Mouse (Mus musculus) liver, embryonic 15.5 days (tissue): ENCODE results near the gene Arhgap36. TPM values are rescaled to one million over a fixed set of nuclear protein-coding genes. Genes with fewer than 3 reads are reported as not detected.
A peak's percentile ranks its signal among the peaks of the same experiment; 100 is the strongest.

Experiments used
- ATAC-seq: fragments of 200-750 bp; cut with Nextera tagmentation; 2 replicates; pipeline ENCODE4 v1.8.0; 2017; ENCODE audit warnings: moderate number of reproducible peaks, mild to moderate bottlenecking, moderate library complexity; ENCODE audit not compliant: insufficient read depth
- H3K27ac ChIP-seq: fragments of 300-500 bp; sonication (generic); replicated peaks from 2 replicates; pipeline ENCODE4 v1.5.1; 2015; ENCODE audit warnings: mild to moderate bottlenecking, inconsistent platforms
- H3K27me3 ChIP-seq: fragments of 300-500 bp; sonication (generic); 2 replicates; pipeline ENCODE4 v1.6.1; 2015; ENCODE audit warnings: mild to moderate bottlenecking, inconsistent platforms
- H3K36me3 ChIP-seq: fragments of 300-500 bp; sonication (generic); replicated peaks from 2 replicates; pipeline ENCODE4 v1.6.1; 2015; ENCODE audit warnings: moderate library complexity, mild to moderate bottlenecking, inconsistent platforms
- H3K4me1 ChIP-seq: fragments of 300-500 bp; sonication (generic); replicated peaks from 2 replicates; pipeline ENCODE4 v1.6.1; 2015; ENCODE audit warnings: inconsistent platforms
- H3K4me2 ChIP-seq: fragments of 300-500 bp; sonication (generic); 2 replicates; pipeline ENCODE4 v1.6.1; 2015; ENCODE audit warnings: moderate library complexity, mild to moderate bottlenecking, inconsistent platforms
- H3K4me3 ChIP-seq: fragments of 300-500 bp; sonication (generic); replicated peaks from 2 replicates; pipeline ENCODE4 v1.5.1; 2015; ENCODE audit warnings: mild to moderate bottlenecking, inconsistent platforms
- H3K9ac ChIP-seq: fragments of 300-500 bp; sonication (generic); 2 replicates; pipeline ENCODE4 v1.6.1; 2015; ENCODE audit warnings: moderate library complexity, mild to moderate bottlenecking, inconsistent platforms
- H3K9me3 ChIP-seq: fragments of 300-500 bp; sonication (generic); replicated peaks from 2 replicates; pipeline ENCODE4 v1.6.1; 2016; ENCODE audit warnings: inconsistent platforms
- WGBS: fragments of 180-500 bp; shearing (Covaris S2); methylation state at CpG from one replicate; pipeline ENCODE4 v1.1.7; 2015; ENCODE audit warnings: mixed read lengths; ENCODE audit not compliant: insufficient replicate concordance; 5-methylcytosine and 5-hydroxymethylcytosine counted together
- polyA plus RNA-seq: library from polyadenylated mRNA; unstranded; fragments of >200 nt; fragmentation: Nextera tagmentation; extraction: Ambion mirVana; gene quantifications from 2 replicates; pipeline ENCODE4 v1.2.1, GENCODE M21; 2015

Gene Arhgap36
- polyA plus RNA-seq, result 3.5 and 5.5 TPM in 2 replicates

DNA sequence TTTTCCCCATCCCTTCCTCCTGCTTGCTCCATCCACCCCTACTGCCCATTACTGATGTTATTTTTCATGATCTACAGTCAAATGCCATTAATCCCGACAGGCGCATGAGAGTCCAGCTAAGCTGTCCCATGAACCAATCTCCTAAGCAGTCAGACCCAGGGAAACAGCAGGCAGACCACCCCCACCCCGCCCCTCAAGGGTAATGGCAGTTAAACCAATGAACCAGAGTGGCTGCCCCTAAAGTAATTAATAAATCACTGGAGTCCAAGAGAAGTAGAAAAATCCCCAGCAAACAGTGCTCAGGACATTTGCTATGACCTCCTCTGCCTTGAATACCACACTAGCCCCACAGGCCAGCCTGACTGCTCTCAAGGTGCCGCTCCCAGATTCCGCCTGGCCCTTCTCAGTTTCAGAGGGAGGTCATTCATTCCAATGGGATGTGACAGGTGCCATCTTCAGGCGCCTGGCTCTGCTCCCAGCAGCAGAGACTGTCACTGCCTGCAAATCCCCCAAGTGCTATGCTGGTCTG is at the start of gene Arhgap36:
TSS of gene Arhgap36 (plus strand) at position 504 of the 529 bp plus-strand sequence.
- WGBS, result 44% methylated on average over 6 of the region's 6 CpGs
- Histone ChIP-seq H3K4me2 (no peak within 1 kb of the TSS), H3K4me1 (no peaks in the 10 kb centered on the region), H3K9me3 (no peaks in the 10 kb centered on the region), H3K4me3 (no peak within 1 kb of the TSS), H3K9ac (no peak within 1 kb of the TSS), H3K27ac (no peak within 1 kb of the TSS), H3K27me3 (no peaks in the 10 kb centered on the region), H3K36me3 (no peaks in the 10 kb centered on the region)
- no peak for ATAC-seq

DNA sequence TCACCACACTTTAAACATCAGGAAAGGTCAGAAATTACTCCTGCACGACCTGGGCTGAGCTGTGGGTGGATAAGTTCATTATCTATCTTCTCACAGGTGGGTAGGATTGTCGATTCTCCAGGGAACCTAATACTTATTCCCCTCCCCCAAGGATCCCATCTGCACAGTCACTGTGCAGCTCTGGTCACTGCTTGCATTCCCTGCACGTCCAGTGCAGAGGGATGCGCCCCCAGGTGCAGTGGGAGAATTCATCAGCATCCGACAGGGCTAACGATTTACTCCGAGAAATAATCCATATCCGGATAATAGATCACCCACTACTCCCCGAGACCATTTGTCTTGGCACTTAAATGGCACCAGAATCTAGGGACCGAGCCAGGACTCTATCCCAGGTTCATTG is 6.0 kb upstream of the Arhgap36 start:
- 56% methylated on average over 10 of the region's 10 CpGs for WGBS
- Histone ChIP-seq H3K4me3 (no peak overlapping the region), H3K36me3 (no peaks in the 10 kb centered on the region), H3K9ac (no peak overlapping the region), H3K4me2 (no peak overlapping the region), H3K4me1 (no peaks in the 10 kb centered on the region), H3K27me3 (no peaks in the 10 kb centered on the region), H3K27ac (no peak overlapping the region), H3K9me3 (no peaks in the 10 kb centered on the region)
- no peak for ATAC-seq

DNA sequence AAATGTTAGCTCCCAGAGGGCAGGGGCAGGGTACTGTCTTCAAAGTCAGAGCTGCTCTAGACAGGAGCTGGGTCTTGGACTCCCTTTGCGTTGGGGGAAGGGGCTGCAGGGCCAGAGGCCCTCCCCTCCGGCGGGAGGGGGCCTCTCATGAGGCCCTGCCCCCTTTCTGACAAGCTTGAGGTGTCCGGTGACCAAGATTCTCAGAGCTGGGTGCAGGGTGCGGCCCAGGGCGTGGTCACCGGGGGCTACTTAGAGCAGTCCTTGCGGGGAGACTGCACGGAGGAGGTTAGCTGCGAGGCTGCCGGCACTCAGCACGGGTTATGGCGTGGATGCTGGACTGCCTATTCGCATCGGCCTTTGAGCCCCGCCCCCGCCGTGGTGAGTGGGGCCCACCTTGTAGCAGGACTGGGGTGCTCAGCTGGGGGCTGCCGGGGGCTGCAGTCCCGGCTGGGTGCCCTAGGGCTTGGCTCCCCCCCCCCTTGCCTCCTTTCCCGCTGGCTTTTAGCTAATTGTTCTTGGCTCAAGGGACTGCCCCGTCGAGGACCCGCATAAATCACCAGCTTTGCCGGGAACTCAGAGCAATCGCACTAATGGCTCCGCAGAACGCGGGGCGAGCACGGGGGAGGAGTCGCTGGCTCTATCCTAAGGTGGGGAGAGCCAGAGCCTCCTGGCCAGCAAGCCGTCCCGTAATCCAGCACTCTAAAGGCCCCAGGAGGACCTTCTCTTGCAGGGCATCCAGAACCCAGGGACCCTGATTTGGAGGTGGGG is 6.7 kb downstream of the Arhgap36 start:
- H3K4me3 ChIP-seq, result peak overlapping the region; percentile 24
- H3K4me2 ChIP-seq, result peak overlapping the region; percentile 44
- no peaks in the 10 kb centered on the region for H3K9me3 ChIP-seq
- no peaks in the 10 kb centered on the region for H3K4me1 ChIP-seq
- WGBS, result 20% methylated on average over 33 of the region's 34 CpGs
- peaks cover 5% of the 10 kb centered on the region; the same call in 1 of the 2 replicates for H3K27me3 ChIP-seq
- no peaks in the 10 kb centered on the region for H3K36me3 ChIP-seq
- ATAC-seq, result no peak
- no peak overlapping the region for H3K9ac ChIP-seq
- no peak overlapping the region for H3K27ac ChIP-seq

DNA sequence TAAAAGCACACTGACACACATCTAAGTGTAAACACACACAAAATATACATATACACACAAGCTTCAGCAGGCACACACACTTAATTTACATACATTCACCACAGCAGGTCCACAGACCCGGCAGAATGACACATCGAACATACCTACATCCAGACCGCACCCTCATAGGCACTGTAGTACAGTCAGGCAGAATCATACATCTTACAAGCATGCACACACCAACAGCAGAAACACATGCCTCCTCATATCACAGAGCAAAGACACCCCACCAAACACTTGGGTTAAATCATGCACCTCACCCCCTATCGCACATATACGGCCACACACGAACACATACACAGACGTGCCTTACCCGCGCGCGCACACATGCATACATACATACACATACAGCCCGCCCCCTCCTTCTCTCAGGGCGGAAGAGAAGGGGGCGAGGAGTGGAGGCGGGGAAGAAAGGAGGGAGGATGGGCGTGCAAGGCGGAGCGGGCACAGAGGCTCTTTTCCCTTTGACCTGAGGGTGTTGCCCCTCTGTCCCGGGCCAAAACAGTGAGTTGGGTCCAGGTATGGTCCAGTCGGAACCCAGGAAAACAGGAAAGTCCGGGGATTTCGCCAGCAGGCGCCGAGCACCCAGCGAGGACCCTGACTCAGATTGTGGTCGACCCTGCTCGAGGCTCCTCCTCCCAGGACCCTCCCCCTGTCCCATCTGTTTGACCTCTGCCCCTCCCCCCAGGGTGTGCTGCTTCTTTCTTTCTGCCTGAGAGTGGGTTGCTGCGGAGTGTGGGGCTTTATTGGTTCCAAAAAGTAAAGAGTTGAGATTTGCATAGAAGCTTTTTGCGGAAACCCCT is 16.4 kb downstream of the Arhgap36 start:
- Histone ChIP-seq H3K27me3 (peaks cover 4% of the 10 kb centered on the region; the same call in 1 of the 2 replicates), H3K9ac (no peak overlapping the region), H3K4me2 (peak overlapping the region; percentile 45), H3K27ac (no peak overlapping the region), H3K4me3 (0 out of 2 replicates have a peak overlapping the region, but pooled peaks have one; percentile 15), H3K36me3 (no peaks in the 10 kb centered on the region), H3K9me3 (no peaks in the 10 kb centered on the region), H3K4me1 (no peaks in the 10 kb centered on the region)
- WGBS, result 16% methylated on average over 23 of the region's 29 CpGs
- no peak for ATAC-seq

DNA sequence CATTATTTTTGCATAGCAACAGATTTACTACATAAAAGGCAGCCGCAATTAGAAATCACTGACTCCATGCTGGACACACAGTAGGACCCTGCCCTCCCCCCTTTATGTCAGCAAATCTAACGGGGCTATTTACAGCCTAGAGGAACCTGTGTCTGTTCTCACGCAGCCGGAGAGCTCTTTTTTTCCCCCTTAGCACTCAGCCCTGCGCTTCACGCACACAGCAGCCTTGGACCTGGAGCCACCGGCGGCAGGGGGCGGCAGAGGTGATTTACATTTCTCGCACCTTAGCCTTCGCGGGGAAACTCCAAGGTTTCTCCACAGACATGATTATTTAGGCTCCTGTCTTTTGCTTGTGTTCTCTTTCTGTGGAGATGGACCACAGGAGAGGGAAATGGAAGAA is 17.1 kb downstream of the Arhgap36 start:
- Histone ChIP-seq H3K27me3 (peaks cover 4% of the 10 kb centered on the region; the same call in 1 of the 2 replicates), H3K27ac (no peak overlapping the region), H3K9ac (no peak overlapping the region), H3K36me3 (no peaks in the 10 kb centered on the region), H3K4me1 (no peaks in the 10 kb centered on the region), H3K4me2 (peak overlapping the region; percentile 45), H3K4me3 (0 out of 2 replicates have a peak overlapping the region, but pooled peaks have one; percentile 15), H3K9me3 (no peaks in the 10 kb centered on the region)
- ATAC-seq, result no peak
- 22% methylated on average over 12 of the region's 12 CpGs for WGBS

DNA sequence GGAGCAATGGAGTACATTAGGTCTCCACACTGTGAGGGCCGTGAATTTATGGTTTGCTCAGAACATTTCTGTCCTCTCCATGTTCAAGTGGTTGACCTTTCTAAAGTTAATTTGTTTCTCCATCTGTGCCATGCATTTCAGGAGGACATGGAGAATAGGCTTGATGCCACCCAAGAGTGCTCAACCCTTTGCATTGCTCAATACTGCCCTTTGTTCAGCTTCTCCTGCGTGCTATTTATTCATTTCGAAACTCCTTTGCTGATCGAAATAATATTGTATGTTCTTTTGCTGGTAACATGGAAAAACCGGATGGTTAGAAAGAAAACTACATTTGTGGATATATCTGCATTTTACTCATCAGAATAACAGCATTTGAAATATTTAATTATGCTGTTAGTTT is 25.4 kb downstream of the Arhgap36 start:
- 56% methylated on average over 5 of the region's 5 CpGs for WGBS
- Histone ChIP-seq H3K27me3 (peaks cover 12% of the 10 kb centered on the region), H3K4me2 (no peak overlapping the region), H3K27ac (no peak overlapping the region), H3K9me3 (no peaks in the 10 kb centered on the region), H3K4me1 (no peaks in the 10 kb centered on the region), H3K36me3 (no peaks in the 10 kb centered on the region), H3K4me3 (no peak overlapping the region), H3K9ac (no peak overlapping the region)
- no peak for ATAC-seq

DNA sequence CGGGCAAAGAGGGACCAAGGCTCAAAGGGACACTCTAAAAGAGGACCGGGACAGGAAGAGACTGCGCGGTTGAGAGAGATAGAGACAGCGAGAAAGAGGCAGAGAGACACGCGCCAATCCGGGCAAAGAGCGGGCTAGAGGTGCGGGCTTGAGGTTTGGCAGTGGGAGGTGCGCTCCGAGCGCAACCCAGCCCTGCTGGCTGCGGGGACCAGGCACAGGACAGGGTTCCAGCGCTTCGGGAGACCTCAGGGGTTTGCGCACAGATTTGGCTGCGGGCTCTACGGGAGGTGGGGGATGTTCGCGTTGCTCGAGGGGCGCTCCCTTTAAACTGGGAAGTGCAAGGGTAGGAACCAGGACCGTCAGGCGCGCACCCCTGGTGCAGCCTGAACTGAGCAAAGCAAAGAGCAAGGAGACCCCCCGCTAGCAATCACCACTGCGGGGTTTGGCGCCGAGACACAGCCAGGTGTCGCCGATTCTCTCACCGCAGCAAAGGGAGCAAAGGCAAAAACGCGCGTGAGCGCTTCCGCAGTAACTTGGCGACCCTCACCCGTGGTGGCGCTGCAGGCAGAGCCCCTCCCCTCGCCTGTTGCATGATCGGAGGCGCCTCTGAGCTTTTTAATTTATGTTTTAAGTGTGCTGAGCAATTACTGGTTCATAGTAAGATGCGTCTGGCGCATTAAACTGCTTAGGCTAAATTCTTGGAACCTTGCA is 30.1 kb downstream of the Arhgap36 start:
- no peak overlapping the region for H3K9ac ChIP-seq
- WGBS, result 14% methylated on average over 46 of the region's 46 CpGs
- no peaks in the 10 kb centered on the region for H3K36me3 ChIP-seq
- H3K9me3 ChIP-seq, result no peaks in the 10 kb centered on the region
- peak overlapping the region; percentile 25 for H3K4me3 ChIP-seq
- no peak for ATAC-seq
- peak overlapping the region; percentile 42 for H3K4me2 ChIP-seq
- H3K27me3 ChIP-seq, result peaks cover 25% of the 10 kb centered on the region
- H3K27ac ChIP-seq, result no peak overlapping the region
- no peaks in the 10 kb centered on the region for H3K4me1 ChIP-seq

Other genes with a start within 250 kb of the Arhgap36 start
- gene Enox2, start 175.7 kb upstream of the Arhgap36 start, polyA plus RNA-seq, result 2.6 TPM in 2 replicates
- gene Olfr1320, start 208.4 kb downstream of the Arhgap36 start, polyA plus RNA-seq, result not detected in 2 replicates